Mouse (Mus musculus) ES-E14 (cell line): Measurements from ENCODE around the gene B230104I21Rik. TPM values are rescaled to one million over a fixed set of nuclear protein-coding genes. Genes with fewer than 3 reads are reported as not detected.

ENCODE experiments used
- DNase-seq: peaks from one replicate; pipeline ENCODE4 v3.0.0-alpha.2; 2013; ENCODE audit warnings: low read depth, low spot score
- H3K27ac ChIP-seq: 2 replicates; pipeline ENCODE4 v1.5.1; 2012; ENCODE audit warnings: low read depth, mild to moderate bottlenecking, low read length, moderate library complexity, mixed read lengths; ENCODE audit not compliant: poor library complexity, insufficient read depth, severe bottlenecking
- H3K36me3 ChIP-seq: 2 replicates; pipeline ENCODE4 v1.6.1; 2012; ENCODE audit warnings: mild to moderate bottlenecking, low read length, moderate library complexity, mixed read lengths; ENCODE audit not compliant: control insufficient read depth, poor library complexity, insufficient read depth, severe bottlenecking
- H3K4me1 ChIP-seq, 2 experiments: fragments of 150-350 bp in 1 of 2; sonication (generic) in 1 of 2; 2 replicates each; pipeline ENCODE4 v1.6.1; 2012; ENCODE audit warnings: low read length in 2 of 2, mild to moderate bottlenecking in 1 of 2, mixed read lengths in 1 of 2; ENCODE audit not compliant: control insufficient read depth in 2 of 2, insufficient read depth in 2 of 2, poor library complexity in 1 of 2
- H3K4me3 ChIP-seq, 2 experiments: fragments of 150-350 bp in 1 of 2; sonication (generic) in 1 of 2; 2 replicates each; pipeline ENCODE4 v1.5.1; 2012; ENCODE audit warnings: low read length in 2 of 2, low read depth in 1 of 2, mild to moderate bottlenecking in 1 of 2, mixed read lengths in 1 of 2; ENCODE audit not compliant: insufficient read depth in 1 of 2, poor library complexity in 1 of 2, severe bottlenecking in 1 of 2
- H3K9ac ChIP-seq: 2 replicates; pipeline ENCODE4 v1.6.1; 2012; ENCODE audit warnings: low read depth, mild to moderate bottlenecking, low read length, mixed read lengths; ENCODE audit not compliant: poor library complexity, insufficient read depth, severe bottlenecking
- H3K9me3 ChIP-seq: fragments of 150-350 bp; sonication (generic); 2 replicates; pipeline ENCODE4 v1.6.1; 2012; ENCODE audit warnings: low read depth, mild to moderate bottlenecking, low read length; ENCODE audit not compliant: control insufficient read depth, insufficient read depth
- CHD2 ChIP-seq: IDR thresholded peaks from 2 replicates; pipeline ENCODE4 v1.6.1; 2014; ENCODE audit warnings: mild to moderate bottlenecking, low read depth, low read length, inconsistent platforms
- HCFC1 ChIP-seq: IDR thresholded peaks from 2 replicates; pipeline ENCODE4 v1.6.1; 2012; ENCODE audit warnings: low read length, inconsistent platforms, borderline replicate concordance; ENCODE audit not compliant: insufficient read depth
- MAFK ChIP-seq: IDR thresholded peaks from 2 replicates; pipeline ENCODE4 v1.6.1; 2014; ENCODE audit warnings: mild to moderate bottlenecking, low read depth, low read length, inconsistent platforms; ENCODE audit not compliant: insufficient read depth
- ZC3H11A ChIP-seq: IDR thresholded peaks from 2 replicates; pipeline ENCODE4 v1.6.1; 2012; ENCODE audit warnings: low read depth, mild to moderate bottlenecking, inconsistent platforms, low read length, borderline replicate concordance
- ZNF384 ChIP-seq: IDR thresholded peaks from 2 replicates; pipeline ENCODE4 v1.6.1; 2012; ENCODE audit warnings: low read depth, low read length, inconsistent platforms
- in situ Hi-C, 2 experiments: fragments of 600-800 bp; cut with MboI; formaldehyde crosslinking; loops; one replicate each; pipeline ENCODE4 v1.15.1; 2025; ENCODE audit warnings: low sequenced_read_pairs in 2 of 2, inconsistent platforms in 1 of 2; ENCODE audit not compliant: unreplicated experiment in 2 of 2
- total RNA-seq: library from RNA; depleted of rRNA; stranded (reverse); fragments of 300-350 nt; gene quantifications from 2 replicates; pipeline ENCODE4 v1.2.3, GENCODE M21; 2012

B230104I21Rik gene
- total RNA-seq, 1 experiment: not detected

- in situ Hi-C loops: no loop called here
- DNase-seq: peak; percentile 46
Measured at GRCm38 (mm10) chr4:154299541-154300271, 36.2 kb upstream of the B230104I21Rik start.

GRCm38 (mm10) chr4:154301466-154301881 is 34.5 kb upstream of the B230104I21Rik start, which contains the start of gene Arhgef16:
Gene Arhgef16 (minus strand): TSS chr4:154301676.
- Histone ChIP-seq H3K36me3 (no peaks in the 10 kb centered on the region), H3K9me3 (no peaks in the 10 kb centered on the region), H3K9ac (no peak within 1 kb of the TSS), H3K27ac (no peak within 1 kb of the TSS), H3K4me1 (peaks cover 1 to 15% of the 10 kb centered on the region in 2 experiments; a peak in 1 of 4 replicates), H3K4me3 (no peak within 1 kb of the TSS)
- in situ Hi-C loops: no loop called here
- TF ChIP-seq ZC3H11A (0 out of 2 replicates have a peak, but pooled peaks have one; percentile 58), HCFC1 (no peak), MAFK (no peak)
- DNase-seq: peak; percentile 65

More at GRCm38 (mm10) chr4:154299541-154300271, 36.2 kb upstream of the B230104I21Rik start:
- Histone ChIP-seq H3K9me3 (no peaks in the 10 kb centered on the region), H3K4me3 (peak overlapping the region; percentile 71 to 87), H3K27ac (peak overlapping the region; percentile 26; the same call in 1 of the 2 replicates), H3K36me3 (no peaks in the 10 kb centered on the region), H3K9ac (peak overlapping the region; percentile 76), H3K4me1 (peaks cover 1 to 15% of the 10 kb centered on the region in 2 experiments; a peak in 1 of 4 replicates)
- TF ChIP-seq ZNF384 (no peak), CHD2 (no peak), HCFC1 (no peak), ZC3H11A (no peak), MAFK (no peak)

GRCm38 (mm10) chr4:154309131-154309530 is 26.8 kb upstream of the B230104I21Rik start:
- H3K4me3 ChIP-seq: no peak overlapping the region
- in situ Hi-C loops: no loop called here
- no peak overlapping the region for H3K27ac ChIP-seq
- TF ChIP-seq MAFK: no peak
- no peak for TF ChIP-seq ZC3H11A
- no peak for TF ChIP-seq ZNF384
- no peak for TF ChIP-seq HCFC1
- DNase-seq: no peak
- H3K4me1 ChIP-seq: no peaks in the 10 kb centered on the region
- H3K9ac ChIP-seq: no peak overlapping the region
- no peaks in the 10 kb centered on the region for H3K36me3 ChIP-seq
- H3K9me3 ChIP-seq: no peaks in the 10 kb centered on the region

GRCm38 (mm10) chr4:154310576-154311262 is 25.2 kb upstream of the B230104I21Rik start:
- TF ChIP-seq MAFK: no peak
- no peak for DNase-seq
- H3K9me3 ChIP-seq: no peaks in the 10 kb centered on the region
- no peaks in the 10 kb centered on the region for H3K36me3 ChIP-seq
- in situ Hi-C loops: no loop called here
- no peak overlapping the region for H3K9ac ChIP-seq
- H3K27ac ChIP-seq: no peak overlapping the region
- H3K4me1 ChIP-seq: no peaks in the 10 kb centered on the region
- H3K4me3 ChIP-seq: no peak overlapping the region
